Mouse (Mus musculus): Measurements from ENCODE around the gene Dhrs3. TPM values are rescaled to one million over a fixed set of nuclear protein-coding genes. Genes with fewer than 3 reads are reported as not detected.

Dhrs3 gene
- polyA plus RNA-seq, 3 experiments from 2014 or later: 24.6 to 111 (median 80.4) TPM

- peak; percentile 45 for ATAC-seq
These were observed 5.5 kb downstream of the Dhrs3 start for GRCm38 (mm10) chr4:144898036-144898649.

DNA sequence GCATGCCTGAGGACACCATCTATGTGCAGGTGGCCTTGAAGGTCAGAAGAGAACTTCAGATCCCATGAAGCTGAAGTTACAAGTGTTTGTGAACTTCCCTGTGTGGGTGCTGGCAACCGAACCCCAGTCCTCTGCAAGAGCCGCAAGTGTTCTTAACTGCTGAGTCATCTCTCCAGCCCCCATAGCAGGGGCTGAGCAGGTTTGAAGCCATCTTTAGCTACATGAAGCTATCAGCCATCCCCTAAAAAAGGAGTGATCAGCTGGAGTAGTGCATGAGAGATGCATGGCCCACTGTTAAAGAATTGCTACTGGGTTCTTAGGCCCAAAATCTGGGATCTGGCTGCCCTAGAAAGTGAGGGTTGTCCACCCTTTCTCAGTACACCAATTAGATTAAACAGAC lies 6.1 kb downstream of the Dhrs3 start:
- ATAC-seq: no peak

DNA sequence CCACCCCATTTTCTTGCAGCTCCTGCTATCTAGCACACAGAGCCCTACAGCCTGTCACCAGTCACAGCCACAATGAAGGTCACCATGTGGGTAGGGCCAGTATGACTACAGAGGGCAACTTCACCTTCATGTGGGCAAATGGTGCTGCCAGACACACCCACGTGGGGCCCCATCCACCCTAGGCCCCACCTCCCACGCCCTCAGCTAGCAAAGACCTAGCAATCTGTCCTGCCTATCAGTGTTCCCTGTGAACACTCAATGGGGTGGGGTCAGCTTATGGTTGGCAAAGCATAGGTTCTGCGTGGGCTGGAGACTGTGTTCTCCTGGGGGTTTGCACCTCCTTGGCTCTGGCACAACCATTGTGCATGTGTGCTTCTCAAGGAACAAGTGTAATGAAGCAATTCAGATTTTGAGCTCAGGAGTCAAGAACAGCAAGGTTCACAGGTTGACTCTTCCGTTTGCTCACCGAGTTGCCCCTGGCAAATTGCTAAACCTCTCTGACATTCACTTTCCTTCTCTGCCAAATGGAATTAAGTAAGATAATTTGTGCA lies 9.0 kb downstream of the Dhrs3 start:
- peak; percentile 39 for ATAC-seq

- ATAC-seq: no peak
These were observed 10.5 kb downstream of the Dhrs3 start for GRCm38 (mm10) chr4:144903088-144903487.

- no peak for ATAC-seq
These were observed 11.3 kb downstream of the Dhrs3 start for GRCm38 (mm10) chr4:144903932-144904331.

- ATAC-seq: no peak
These were observed 12.5 kb downstream of the Dhrs3 start for GRCm38 (mm10) chr4:144905128-144905527.

- no peak for ATAC-seq
These were observed 13.6 kb downstream of the Dhrs3 start for GRCm38 (mm10) chr4:144906001-144906889.

- ATAC-seq: no peak
These were observed 14.5 kb downstream of the Dhrs3 start for GRCm38 (mm10) chr4:144906978-144907703.

DNA sequence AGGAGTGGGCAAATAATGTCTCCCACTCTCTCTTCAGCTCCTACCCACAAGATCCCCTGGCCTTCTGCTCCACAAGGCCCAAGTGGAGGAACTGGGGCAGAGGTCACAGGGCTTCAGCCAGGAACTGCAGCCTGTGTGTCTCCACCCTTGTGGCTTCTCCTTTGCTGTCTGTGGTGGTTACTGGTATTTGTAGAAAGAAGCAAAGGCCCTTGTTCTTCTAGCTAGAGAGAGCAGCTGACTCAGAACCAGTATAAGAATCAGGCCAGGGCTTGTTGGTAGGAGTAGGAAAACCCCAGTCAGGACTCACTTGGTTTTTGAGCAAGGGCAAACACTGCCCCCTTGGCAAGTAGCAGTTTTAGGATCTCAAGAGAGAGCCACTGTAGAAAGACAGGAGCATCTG lies 16.2 kb downstream of the Dhrs3 start:
- ATAC-seq: no peak

GRCm38 (mm10) chr4:144910281-144910680 lies 17.7 kb downstream of the Dhrs3 start:
- no peak for ATAC-seq

GRCm38 (mm10) chr4:144913298-144914152 lies 20.9 kb downstream of the Dhrs3 start:
- no peak for ATAC-seq

DNA sequence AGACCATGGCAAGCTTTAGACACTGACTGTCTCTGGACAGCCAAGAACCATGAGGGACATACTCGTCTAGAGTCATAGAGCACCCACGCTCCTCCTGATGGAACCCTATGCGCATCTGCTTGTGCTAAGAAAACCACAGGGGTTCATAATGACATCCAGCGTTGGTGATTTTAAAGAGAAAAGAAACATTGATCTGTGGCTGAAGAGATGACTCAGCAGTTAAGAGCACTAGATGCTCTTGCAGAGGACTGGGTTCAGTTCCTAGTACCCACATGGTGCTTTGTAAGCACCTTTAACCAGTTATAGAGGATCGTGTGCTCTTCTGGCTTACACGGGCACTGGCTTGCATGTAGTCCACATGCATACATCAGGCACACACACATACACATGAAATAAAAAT lies 23.9 kb downstream of the Dhrs3 start:
- ATAC-seq: no peak

- ATAC-seq: no peak
These were observed 24.5 kb downstream of the Dhrs3 start for GRCm38 (mm10) chr4:144917101-144917500.

DNA sequence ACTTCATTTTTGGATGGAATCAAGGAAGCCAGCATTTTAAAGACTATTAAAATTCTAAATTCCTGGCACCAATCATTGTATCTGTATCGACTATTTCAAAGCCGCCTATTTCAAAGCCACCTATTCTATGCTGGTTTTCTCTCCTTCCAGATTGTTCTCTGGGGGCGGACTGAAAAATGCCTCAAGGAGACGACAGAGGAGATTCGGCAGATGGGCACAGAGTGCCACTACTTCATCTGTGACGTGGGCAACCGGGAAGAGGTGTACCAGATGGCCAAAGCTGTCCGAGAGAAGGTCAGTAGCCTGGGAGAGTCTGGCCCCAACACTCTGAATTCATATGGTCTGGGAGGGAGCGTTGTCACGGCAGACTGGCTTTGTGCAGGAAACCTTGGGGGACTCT lies 25.9 kb downstream of the Dhrs3 start:
- no peak for ATAC-seq

GRCm38 (mm10) chr4:144928693-144929436 lies 36.2 kb downstream of the Dhrs3 start:
- no peak for ATAC-seq

DNA sequence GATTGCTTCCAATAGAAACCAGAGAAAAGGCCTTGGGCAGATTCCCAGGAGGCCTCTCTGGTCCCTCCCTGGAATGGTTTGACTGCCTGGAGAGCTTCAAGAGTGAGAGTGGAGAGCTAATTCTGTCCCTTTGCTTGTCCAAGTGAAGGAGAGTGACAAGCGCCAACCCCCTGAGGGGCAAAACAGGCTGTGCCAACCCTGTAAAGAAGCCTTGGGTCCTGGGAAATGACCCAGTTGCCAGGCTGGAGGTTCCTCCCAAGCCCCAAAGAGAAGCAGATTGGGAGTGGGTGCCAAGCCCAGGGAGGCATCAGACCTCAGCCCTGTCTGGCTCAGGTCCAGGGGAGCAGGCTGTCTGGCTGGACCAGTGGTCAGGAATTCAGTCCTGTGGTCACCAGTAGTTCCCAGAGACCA lies 37.2 kb downstream of the Dhrs3 start:
- ATAC-seq: no peak

DNA sequence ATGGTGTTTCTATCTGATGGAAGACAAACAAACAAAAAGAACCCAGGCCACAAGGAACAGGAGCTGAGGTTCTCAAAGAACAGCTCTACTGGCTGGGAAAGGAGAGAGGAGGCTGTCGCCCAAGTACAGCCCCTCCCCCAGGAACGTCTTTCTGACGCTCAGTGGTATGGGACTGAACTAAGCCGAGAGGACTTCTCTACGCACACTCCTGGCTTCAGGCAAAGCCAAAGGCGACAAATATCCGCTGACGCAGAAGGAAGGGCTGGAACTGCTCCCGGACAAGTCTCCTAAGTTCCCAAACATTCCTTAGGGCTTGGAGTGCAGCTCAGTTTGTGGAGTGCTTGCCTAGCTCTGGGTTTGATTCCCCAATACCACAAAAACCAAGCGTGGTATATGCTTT lies 37.7 kb downstream of the Dhrs3 start:
- ATAC-seq: no peak

DNA sequence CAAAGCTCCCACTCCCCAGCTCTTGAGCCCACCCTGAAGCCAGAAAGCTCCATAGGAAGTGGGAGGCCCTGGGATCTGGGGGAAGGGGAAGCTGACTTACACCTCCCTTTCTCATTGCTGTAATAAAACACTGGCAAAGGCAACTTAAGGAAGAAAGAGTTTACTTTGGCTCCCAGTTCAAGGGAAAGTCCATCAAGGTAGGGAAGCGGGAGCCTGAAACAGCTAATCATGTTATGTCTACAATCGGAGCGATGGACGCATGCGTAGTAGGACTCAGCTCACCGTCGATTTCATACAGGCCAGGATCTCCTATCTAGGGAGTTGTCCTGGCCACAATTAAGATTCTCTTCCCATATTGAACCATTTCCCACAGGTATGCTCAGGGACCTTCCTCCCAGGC lies 38.5 kb downstream of the Dhrs3 start:
- ATAC-seq: no peak

DNA sequence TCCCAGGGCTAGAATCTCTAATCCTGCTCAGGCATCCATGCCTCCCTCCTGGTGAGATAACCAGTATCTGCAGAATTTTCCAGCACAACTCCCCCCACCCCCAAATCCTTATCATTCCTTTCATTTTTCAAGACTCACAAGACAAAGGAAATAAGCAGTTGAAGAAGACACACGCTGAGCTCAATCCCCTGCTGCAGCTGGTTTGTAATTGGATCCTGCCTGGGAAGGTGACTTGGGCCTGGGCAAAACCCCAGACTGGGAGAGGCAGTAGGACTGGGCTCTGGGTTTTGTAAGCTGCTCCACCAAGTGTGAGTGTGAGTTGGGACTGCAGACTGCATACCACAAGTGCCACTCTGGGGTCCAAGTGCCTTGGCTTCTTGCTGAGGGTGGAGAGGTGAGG lies 41.9 kb downstream of the Dhrs3 start:
- no peak for ATAC-seq

DNA sequence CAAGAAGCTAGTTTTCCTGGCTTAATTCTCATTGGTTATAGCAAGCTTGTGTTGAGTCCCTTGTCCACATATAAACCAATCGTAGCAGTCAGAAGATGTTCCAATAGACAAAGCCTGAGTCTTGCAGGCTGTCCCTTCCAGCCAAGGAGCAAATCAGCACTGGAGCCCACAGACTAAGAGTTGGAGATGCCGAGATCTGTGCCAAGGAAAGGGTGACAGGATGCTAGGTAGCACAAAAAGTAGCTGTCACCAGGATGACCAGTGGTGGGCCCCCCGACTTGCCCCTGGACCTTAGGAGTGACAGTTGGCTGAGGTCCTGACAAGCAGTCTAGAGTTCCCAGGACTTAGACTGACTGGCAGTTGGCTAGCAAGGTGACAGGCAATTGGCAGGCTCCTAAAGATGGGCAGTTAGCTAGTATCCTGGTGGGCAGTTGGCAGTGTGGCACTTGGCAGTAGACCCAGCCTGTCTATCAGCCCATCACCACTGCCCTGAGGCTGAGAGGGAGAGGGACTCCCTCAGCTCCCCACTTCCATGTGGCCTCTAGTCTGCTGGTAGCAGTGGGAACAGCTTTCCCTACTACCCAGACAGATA lies 44.0 kb downstream of the Dhrs3 start:
- ATAC-seq: no peak

- ATAC-seq: no peak
These were observed 47.3 kb downstream of the Dhrs3 start for GRCm38 (mm10) chr4:144939847-144940411.

All from inflammation-experienced regulatory T-cells, adult 6 months (primary cell).